Mouse (Mus musculus): Measurements from ENCODE around the gene 2900026A02Rik.

- TF ChIP-seq POLR2A (IDR thresholded peaks at IDR 0.05; ENCODE audit: borderline replicate concordance, extremely low read depth, insufficient read depth, insufficient read length, poor library complexity, severe bottlenecking) (no peak), CTCF (IDR thresholded peaks at IDR 0.05; ENCODE audit: borderline replicate concordance, extremely low read depth, insufficient read depth, insufficient read length) (no peak)
These were observed 79.0 kb downstream of the 2900026A02Rik start for GRCm38 (mm10) chr5:113142018-113142417.

Measured in brain, embryonic 14.5 days (tissue).